Mouse (Mus musculus) limb, embryonic 12.5 days (tissue): ENCODE measurements around the gene Prpf40a. TPM values are rescaled to one million over a fixed set of nuclear protein-coding genes. Genes with fewer than 3 reads are reported as not detected.

Experiments
- ATAC-seq: fragments of 200-750 bp; cut with Nextera tagmentation; 2 replicates; pipeline ENCODE4 v1.8.0; 2017; ENCODE audit warnings: low read depth, moderate TSS enrichment; ENCODE audit not compliant: insufficient number of reproducible peaks, insufficient read depth, low FRiP score, low TSS enrichment
- H3K27ac ChIP-seq: fragments of 300-500 bp; sonication (generic); 2 replicates; pipeline ENCODE4 v1.5.1; 2016; ENCODE audit warnings: mild to moderate bottlenecking, moderate library complexity
- H3K27me3 ChIP-seq: fragments of 300-500 bp; sonication (generic); 2 replicates; pipeline ENCODE4 v1.6.1; 2016; ENCODE audit warnings: mild to moderate bottlenecking, moderate library complexity
- H3K36me3 ChIP-seq: fragments of 300-500 bp; sonication (generic); 2 replicates; pipeline ENCODE4 v1.6.1; 2016; ENCODE audit warnings: mild to moderate bottlenecking, moderate library complexity
- H3K4me1 ChIP-seq: fragments of 300-500 bp; sonication (generic); replicated peaks from 2 replicates; pipeline ENCODE4 v1.6.1; 2016
- H3K4me2 ChIP-seq: fragments of 300-500 bp; sonication (generic); 2 replicates; pipeline ENCODE4 v1.6.1; 2016; ENCODE audit warnings: mild to moderate bottlenecking, moderate library complexity
- H3K4me3 ChIP-seq: fragments of 300-500 bp; sonication (generic); replicated peaks from 2 replicates; pipeline ENCODE4 v1.5.1; 2016; ENCODE audit warnings: mild to moderate bottlenecking
- H3K9ac ChIP-seq: fragments of 300-500 bp; sonication (generic); replicated peaks from 2 replicates; pipeline ENCODE4 v1.6.1; 2016; ENCODE audit warnings: mild to moderate bottlenecking, moderate library complexity
- H3K9me3 ChIP-seq: fragments of 300-500 bp; sonication (generic); 2 replicates; pipeline ENCODE4 v1.6.1; 2016; ENCODE audit warnings: mild to moderate bottlenecking, moderate library complexity
- WGBS: fragments of 180-500 bp; shearing (Covaris S2); methylation state at CpG from one replicate; pipeline ENCODE4 v1.1.7; 2016; 5-methylcytosine and 5-hydroxymethylcytosine counted together
- polyA plus RNA-seq: library from polyadenylated mRNA; unstranded; fragments of >200 nt; fragmentation: Nextera tagmentation; extraction: Ambion mirVana; gene quantifications from 2 replicates; pipeline ENCODE4 v1.2.1, GENCODE M21; 2016

The Prpf40a gene
- polyA plus RNA-seq, 1 experiment from 2014 or later, result 161 TPM

GRCm38 (mm10) chr2:53105408-53105807, 85.7 kb downstream of the Prpf40a start:
- WGBS, result 93% methylated on average over 10 of the region's 10 CpGs
- H3K27ac ChIP-seq, result no peak overlapping the region
- no peak overlapping the region for H3K4me2 ChIP-seq
- H3K4me1 ChIP-seq, result no peaks in the 10 kb centered on the region
- no peaks in the 10 kb centered on the region for H3K27me3 ChIP-seq
- H3K9me3 ChIP-seq, result no peaks in the 10 kb centered on the region
- peaks cover 91% of the 10 kb centered on the region for H3K36me3 ChIP-seq
- ATAC-seq, result no peak
- no peak overlapping the region for H3K4me3 ChIP-seq
- no peak overlapping the region for H3K9ac ChIP-seq

GRCm38 (mm10) chr2:53102901-53103300, 88.2 kb downstream of the Prpf40a start:
- WGBS, result 90% methylated on average over 2 of the region's 2 CpGs
- Histone ChIP-seq H3K27ac (no peak overlapping the region), H3K36me3 (peaks cover 66% of the 10 kb centered on the region)

GRCm38 (mm10) chr2:53101885-53102740, 89.0 kb downstream of the Prpf40a start:
- Histone ChIP-seq H3K4me3 (no peak overlapping the region), H3K9ac (no peak overlapping the region), H3K27me3 (no peaks in the 10 kb centered on the region), H3K4me1 (no peaks in the 10 kb centered on the region), H3K9me3 (no peaks in the 10 kb centered on the region), H3K4me2 (no peak overlapping the region), H3K27ac (no peak overlapping the region), H3K36me3 (peaks cover 66% of the 10 kb centered on the region)
- ATAC-seq, result no peak
- 90% methylated on average over 11 of the region's 11 CpGs for WGBS

More at GRCm38 (mm10) chr2:53102901-53103300, 88.2 kb downstream of the Prpf40a start:
- Histone ChIP-seq H3K27me3 (no peaks in the 10 kb centered on the region), H3K9ac (no peak overlapping the region), H3K4me3 (no peak overlapping the region), H3K9me3 (no peaks in the 10 kb centered on the region), H3K4me1 (no peaks in the 10 kb centered on the region), H3K4me2 (no peak overlapping the region)
- ATAC-seq, result no peak

- WGBS, result 27% methylated on average over 2 of the region's 2 CpGs
- no peak overlapping the region for H3K27ac ChIP-seq
- no peak overlapping the region for H3K4me3 ChIP-seq
- H3K9ac ChIP-seq, result no peak overlapping the region
- peaks cover 49% of the 10 kb centered on the region for H3K36me3 ChIP-seq
- no peak for ATAC-seq
- H3K4me1 ChIP-seq, result no peaks in the 10 kb centered on the region
- no peaks in the 10 kb centered on the region for H3K9me3 ChIP-seq
- no peaks in the 10 kb centered on the region for H3K27me3 ChIP-seq
- H3K4me2 ChIP-seq, result no peak overlapping the region
Observed at GRCm38 (mm10) chr2:53100093-53100492, 91.0 kb downstream of the Prpf40a start.

GRCm38 (mm10) chr2:53095489-53095888, 95.6 kb downstream of the Prpf40a start:
- H3K36me3 ChIP-seq, result peaks cover 19% of the 10 kb centered on the region
- ATAC-seq, result no peak
- no peak overlapping the region for H3K9ac ChIP-seq
- H3K4me1 ChIP-seq, result no peaks in the 10 kb centered on the region
- H3K27me3 ChIP-seq, result no peaks in the 10 kb centered on the region
- 94% methylated on average over 3 of the region's 3 CpGs for WGBS
- no peaks in the 10 kb centered on the region for H3K9me3 ChIP-seq
- no peak overlapping the region for H3K27ac ChIP-seq
- no peak overlapping the region for H3K4me2 ChIP-seq
- no peak overlapping the region for H3K4me3 ChIP-seq

- WGBS, result 87% methylated on average over 9 of the region's 9 CpGs
- no peaks in the 10 kb centered on the region for H3K9me3 ChIP-seq
- H3K4me3 ChIP-seq, result no peak overlapping the region
- no peak for ATAC-seq
- H3K27me3 ChIP-seq, result no peaks in the 10 kb centered on the region
- H3K4me1 ChIP-seq, result no peaks in the 10 kb centered on the region
- no peak overlapping the region for H3K9ac ChIP-seq
- H3K36me3 ChIP-seq, result peaks cover 24% of the 10 kb centered on the region
- no peak overlapping the region for H3K4me2 ChIP-seq
- H3K27ac ChIP-seq, result no peak overlapping the region
Observed at GRCm38 (mm10) chr2:53095031-53095430, 96.1 kb downstream of the Prpf40a start.

GRCm38 (mm10) chr2:53088744-53089143, 102.3 kb downstream of the Prpf40a start:
- H3K9me3 ChIP-seq, result no peaks in the 10 kb centered on the region
- H3K4me1 ChIP-seq, result no peaks in the 10 kb centered on the region
- H3K36me3 ChIP-seq, result peaks cover 14% of the 10 kb centered on the region; the same call in 1 of the 2 replicates
- H3K27ac ChIP-seq, result no peak overlapping the region
- no peak overlapping the region for H3K4me2 ChIP-seq
- no peaks in the 10 kb centered on the region for H3K27me3 ChIP-seq
- no peak for ATAC-seq
- 85% methylated on average over 3 of the region's 3 CpGs for WGBS
- no peak overlapping the region for H3K4me3 ChIP-seq
- no peak overlapping the region for H3K9ac ChIP-seq

- WGBS, result 51% methylated on average over 9 of the region's 9 CpGs
- ATAC-seq, result no peak
- no peak overlapping the region for H3K4me3 ChIP-seq
- H3K4me2 ChIP-seq, result no peak overlapping the region
- peaks cover 13% of the 10 kb centered on the region; the same call in 1 of the 2 replicates for H3K36me3 ChIP-seq
- H3K9ac ChIP-seq, result no peak overlapping the region
- H3K27me3 ChIP-seq, result no peaks in the 10 kb centered on the region
- H3K27ac ChIP-seq, result no peak overlapping the region
- no peaks in the 10 kb centered on the region for H3K9me3 ChIP-seq
- no peaks in the 10 kb centered on the region for H3K4me1 ChIP-seq
Observed at GRCm38 (mm10) chr2:53085617-53086202, 105.4 kb downstream of the Prpf40a start.

Other genes starting within 250 kb of the Prpf40a start
- 53.0 and 56.1 TPM in 2 replicates for gene Arl6ip6, start 442 bp upstream of the Prpf40a start, polyA plus RNA-seq